Mouse (Mus musculus) layer of hippocampus, postnatal 25 days (tissue): ENCODE measurements around the gene Fance. TPM values are rescaled to one million over a fixed set of nuclear protein-coding genes. Genes with fewer than 3 reads are reported as not detected.

ENCODE experiments used
- DNase-seq, 2 experiments: peaks; one replicate each; pipeline ENCODE4 v3.0.0; 2022; ENCODE audit warnings: mixed read lengths in 2 of 2, low spot score in 1 of 2; ENCODE audit errors: extremely low spot score in 1 of 2
- total RNA-seq, 2 experiments: library from RNA; stranded (reverse); gene quantifications; 2 replicates each; pipeline ENCODE4 v1.2.3; 2021

Gene Fance
- 10 to 100 TPM; 22.6 to 27.1 TPM for total RNA-seq

DNA sequence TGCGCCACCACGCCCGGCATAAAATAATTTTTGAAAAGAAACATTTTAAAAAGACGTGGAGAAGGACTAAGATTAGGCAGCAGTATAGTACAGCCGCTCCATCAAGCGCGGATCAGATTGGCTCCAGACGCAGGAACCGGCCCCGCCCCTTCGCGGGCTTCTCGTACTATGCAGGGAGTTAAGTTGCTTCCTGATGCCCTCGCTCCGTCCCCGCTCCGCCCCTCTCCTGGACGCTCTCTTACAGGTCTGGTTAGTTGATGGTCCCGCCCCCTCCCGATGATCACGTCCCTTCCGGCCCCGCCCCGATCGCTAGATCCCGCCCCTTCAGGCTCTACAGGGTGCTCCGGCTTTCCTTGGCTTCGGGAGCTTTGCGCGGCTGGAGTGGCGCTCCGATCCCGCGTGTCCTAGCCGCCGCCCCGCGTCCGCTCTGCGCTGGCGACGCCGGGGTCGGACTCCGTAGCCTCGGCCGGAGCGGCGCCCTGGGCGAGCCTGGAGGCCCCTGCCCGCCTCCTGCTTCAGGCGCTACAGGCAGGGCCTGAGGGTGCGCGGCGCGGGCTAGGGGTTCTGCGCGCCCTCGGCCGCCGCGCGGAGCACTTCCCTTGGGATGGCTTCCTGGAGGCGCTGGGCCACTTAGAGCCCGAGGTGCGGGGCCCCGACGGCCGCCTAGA is at the start of gene Fance:
Gene Fance, plus strand, starts transcription at position 308 of the 668 bp plus-strand sequence.
- DNase-seq = peak; percentile 75 to 76

DNA sequence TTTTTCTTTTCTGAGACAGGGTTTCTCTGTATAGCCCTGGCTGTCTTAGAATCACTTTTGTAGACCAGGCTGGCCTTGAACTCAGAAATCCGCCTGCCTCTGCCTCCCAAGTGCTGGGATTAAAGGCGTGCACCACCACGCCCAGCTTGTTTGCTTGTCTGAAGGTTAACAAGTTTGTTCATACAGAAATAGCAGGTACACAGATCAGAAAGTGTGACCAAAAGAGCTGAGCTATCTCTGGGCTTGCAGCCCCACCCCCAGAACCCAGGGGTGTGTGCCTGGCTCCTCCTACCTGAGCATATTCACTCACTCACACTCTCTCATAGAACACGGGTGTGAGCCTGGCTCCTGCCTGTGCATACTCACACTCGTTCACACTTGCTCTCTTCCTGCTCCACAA is 46.1 kb upstream of the Fance start:
- DNase-seq = no peak

DNA sequence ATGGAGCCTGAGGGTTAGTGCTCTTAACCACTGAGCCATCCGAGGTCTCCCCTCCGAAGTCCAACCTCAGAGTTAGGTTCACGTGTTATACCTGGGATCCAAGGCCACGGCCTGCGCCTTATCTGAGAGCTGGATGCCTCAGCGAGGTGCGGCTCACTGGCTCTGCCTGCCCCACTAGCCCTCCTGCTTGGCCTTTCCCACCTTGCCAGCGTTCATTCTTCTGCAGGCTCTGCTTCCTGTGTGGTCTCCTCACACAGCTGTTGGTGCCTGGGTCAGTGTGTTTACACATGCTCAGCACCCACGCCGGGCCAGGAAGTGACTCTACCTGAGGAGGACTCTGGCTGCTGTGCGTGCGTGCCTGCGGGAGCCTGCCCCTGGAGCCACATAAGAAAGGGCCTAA is 43.2 kb upstream of the Fance start:
- no peak for DNase-seq

DNA sequence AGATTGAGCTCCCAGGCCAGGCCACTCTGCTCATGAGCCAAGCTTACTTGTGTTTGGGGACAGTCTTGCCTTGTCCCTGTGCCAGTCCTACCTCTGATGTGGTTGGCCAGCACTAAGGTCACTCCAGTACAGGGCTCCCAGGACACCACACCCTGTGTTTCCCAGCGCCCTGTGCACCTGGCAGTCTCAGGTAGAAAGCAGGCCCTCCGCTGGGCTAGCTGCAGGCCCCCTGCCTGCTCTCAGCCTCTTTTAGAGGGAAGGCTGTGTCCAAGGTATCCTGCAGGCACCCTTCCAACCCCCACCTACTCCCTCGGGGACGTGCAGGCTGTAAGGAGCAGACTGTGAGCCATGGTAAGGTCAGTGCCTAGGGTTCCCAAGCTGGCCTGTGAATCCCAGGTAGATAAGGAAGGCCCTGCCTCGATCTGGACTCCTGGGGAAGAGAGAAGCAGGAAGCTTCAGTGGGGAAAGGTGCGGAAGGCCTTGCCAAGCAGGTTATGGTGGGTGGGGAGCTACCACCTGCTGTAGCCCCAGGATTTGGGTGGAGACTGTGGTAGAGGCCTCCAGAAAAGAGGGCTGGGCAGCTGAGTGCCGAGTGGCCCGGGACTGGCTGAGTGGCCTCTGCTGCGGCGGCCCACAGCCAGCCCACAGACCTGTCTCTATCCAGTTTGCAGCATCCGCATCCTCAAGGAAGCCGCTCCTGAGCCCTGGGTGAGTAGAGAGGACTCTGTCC is 41.6 kb upstream of the Fance start:
- DNase-seq = no peak

DNA sequence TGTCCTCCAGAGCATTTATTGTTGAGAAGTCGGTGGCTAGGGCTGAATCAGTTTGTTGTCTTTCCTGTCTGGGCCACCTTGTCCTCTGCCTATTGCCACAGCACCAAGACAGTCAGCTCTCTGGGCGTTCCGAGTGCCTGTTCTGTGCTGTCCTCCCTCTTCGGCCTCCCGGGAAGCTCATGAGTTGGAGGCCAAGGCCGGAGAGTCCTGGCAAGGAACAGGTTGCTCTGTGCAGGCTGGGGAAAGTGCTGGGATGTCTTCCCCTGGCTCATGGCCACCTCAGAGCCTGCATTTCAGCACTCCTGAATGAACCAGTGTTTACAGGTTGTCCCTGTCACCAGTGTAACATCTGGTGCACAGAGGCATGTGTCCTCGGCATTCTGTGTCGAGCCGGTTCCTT is 41.0 kb upstream of the Fance start:
- no peak for DNase-seq

DNA sequence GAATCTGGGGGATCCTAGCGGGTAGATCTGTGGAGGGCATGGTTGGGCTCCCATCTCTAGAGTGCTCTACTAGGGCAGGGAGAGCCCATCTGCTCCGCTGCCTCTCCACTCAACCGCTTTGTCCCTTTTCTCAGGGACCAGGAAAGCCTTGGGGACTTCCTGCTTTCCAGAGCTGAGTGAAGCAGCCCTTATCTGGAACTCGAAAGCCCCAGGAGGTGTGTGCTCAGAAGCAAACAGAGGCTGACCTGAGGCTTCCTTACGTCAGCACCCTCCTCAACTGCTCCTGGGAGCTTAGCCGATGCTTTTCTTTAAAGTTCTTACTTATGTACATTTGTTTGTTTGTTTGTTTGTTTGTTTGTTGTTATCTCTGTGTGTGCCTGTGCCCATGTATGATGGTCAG is 40.5 kb upstream of the Fance start:
- DNase-seq = no peak

DNA sequence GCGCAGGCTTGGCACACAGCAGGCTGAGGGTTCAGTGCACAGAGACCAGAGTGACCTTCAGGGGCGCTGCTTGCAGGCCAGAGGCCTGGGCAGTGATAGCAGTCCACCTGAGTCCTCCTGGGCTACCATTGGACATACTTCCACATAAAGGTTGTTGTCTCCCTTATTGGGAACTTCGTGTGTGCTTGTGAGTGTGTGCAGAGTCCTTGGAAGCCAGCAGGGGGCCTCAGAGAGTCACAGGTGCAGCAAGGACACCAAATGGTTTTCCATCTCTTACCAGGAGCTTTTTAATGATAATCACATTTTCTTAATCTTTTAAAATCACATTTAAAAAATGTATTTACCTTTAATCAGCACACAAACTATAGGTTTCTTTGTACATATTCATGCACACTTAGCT is 38.6 kb upstream of the Fance start:
- DNase-seq = no peak

DNA sequence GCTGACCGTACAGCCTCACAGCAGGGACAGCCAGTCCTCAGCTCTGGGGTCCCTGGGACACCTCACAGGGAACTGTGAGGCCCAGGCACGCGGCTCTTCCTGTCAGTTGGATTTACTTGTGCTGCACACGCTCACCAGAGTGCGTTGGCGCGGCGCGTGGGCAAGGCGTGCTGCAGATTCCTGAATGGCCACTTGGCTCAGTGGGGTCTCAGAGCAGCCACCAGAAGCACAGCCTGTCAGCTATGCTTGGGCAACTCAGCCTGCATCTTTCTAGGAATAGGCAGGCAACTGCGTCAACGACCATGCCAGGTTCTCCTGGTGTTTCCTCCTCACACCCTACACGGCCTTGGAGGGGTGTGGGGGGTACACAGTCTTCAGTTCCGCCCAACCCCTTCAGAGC is 36.1 kb upstream of the Fance start:
- no peak for DNase-seq

DNA sequence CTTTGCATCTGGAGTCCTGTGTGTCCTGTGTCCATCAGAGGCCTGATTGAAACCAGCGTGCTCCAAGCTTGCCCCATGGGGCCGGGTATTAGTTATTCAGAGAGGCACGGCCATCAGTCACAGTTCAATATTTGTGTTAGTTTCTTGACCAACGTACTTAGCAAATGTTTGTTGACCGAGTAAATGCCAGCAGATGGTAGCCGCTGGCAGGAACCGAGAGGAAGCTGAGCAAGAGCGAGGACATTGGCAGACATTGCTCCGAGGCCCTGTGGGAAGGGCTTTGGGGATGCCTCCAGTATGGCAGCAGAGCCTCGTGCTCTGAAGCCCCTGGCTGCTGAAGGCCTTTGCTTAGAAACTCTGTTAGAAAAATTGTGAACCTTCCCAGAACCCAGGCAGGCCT is 35.6 kb upstream of the Fance start:
- no peak for DNase-seq

DNA sequence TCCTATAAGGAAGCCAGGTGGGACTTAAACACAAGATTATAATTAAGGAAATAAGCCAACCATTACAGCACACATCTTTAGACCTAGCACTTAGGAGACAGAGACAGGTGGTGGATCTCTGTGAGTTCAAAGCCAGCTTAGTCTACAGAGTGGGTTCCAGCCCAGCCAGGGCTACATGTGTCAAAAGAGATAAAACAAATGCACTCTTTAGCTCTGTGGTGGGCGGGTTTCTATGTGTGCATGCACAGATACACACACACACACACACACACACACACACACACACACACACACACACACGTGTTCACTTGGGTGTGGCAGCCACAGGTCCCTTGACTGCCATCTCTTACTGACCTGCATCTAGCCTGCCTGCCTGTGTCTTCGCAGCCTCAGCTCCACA is 35.2 kb upstream of the Fance start:
- no peak for DNase-seq

DNA sequence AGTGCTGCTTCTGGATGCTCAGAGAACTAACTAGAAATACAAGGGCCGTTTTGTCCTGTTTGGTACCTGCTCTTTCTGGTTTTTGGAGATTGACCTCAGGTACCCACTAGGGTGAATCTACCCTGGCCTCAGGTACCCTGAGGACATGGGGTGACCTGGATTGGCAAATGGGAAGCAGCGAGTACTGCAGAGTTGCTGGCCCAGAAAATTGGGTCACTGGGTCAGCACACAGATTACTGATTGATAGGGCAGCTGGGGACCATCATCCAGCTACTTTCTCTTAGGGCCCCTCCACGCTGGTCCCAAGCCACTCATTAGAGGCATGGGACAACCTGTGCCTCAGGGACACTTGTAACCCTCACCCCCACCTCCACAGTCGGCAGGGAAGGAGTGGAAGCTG is 34.1 kb upstream of the Fance start:
- no peak for DNase-seq

DNA sequence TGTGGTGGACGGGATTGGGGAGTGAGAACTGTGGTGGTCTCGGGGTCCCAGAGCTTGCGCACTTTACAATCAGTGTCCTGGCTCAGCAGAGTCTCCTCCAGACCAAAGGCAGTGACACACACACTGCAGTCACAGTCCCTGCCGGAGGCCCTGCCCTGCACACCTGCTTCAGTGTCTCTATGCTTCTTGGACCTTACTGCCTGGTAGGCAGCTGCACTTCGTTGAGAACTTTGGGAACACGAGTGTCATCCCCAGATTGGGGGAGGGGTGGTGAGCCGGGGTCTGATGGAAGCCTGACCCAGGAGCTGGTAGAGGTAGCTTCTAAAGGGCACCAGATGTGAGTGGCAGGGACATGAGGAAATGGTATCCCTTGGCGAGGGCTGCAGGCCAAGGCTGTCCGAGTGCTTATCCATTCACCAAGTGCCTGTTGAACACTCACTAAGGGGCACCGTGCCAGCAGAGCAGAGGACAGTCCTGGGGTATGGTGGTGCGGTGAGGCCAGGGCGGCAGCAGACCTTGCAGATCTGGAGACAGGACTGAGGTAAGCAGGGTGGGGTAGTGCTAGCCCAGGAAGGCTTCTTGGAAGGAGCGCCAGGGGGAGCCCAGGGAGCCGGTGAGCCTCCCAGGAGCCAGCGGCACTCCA is 33.4 kb upstream of the Fance start:
- DNase-seq = no peak

DNA sequence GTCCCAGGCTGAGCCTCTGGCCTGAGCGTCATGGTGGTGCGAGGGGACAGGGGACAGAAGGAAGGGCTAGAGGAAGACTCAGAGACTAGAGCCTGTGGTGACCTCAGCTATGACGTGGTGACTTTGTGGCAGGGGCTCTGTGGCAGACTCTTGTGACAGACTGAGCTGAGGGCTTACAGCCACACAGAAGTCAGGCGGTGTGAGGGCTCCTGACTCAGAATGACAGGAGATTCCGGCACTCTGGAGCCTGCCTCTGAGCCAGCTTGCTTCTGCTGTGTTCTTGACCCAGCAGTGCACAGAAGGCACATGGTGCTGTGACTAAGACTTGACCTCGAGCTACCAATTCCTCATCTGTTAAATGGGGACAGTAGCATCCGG is 32.9 kb upstream of the Fance start:
- DNase-seq = no peak

DNA sequence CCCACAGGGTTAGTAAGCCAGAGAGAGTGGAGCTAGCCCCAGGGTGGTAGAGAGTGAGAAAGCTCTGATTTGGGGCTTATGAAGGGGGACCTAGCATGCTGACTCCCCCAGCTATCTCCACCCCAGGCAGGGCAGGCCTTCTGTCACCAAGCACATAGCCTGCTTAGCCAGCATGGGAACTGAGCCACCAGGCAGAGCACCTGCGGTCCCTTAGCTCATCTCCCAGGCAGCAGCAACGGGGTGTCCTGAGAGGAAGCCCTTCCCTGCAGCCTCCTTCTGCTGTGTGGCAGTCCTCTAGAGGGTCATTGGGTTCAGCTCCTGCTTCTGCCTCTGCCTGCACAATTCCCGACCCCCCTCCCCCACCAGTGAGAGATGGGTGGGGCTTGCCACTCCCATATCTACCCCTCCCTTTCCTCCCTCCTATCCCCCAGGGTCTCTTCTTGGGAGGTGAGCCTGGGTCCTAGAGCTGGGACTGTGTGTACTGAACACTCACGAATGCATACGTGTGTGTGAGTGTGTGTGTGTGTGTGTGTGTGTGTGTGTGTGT is 32.4 kb upstream of the Fance start:
- no peak for DNase-seq

DNA sequence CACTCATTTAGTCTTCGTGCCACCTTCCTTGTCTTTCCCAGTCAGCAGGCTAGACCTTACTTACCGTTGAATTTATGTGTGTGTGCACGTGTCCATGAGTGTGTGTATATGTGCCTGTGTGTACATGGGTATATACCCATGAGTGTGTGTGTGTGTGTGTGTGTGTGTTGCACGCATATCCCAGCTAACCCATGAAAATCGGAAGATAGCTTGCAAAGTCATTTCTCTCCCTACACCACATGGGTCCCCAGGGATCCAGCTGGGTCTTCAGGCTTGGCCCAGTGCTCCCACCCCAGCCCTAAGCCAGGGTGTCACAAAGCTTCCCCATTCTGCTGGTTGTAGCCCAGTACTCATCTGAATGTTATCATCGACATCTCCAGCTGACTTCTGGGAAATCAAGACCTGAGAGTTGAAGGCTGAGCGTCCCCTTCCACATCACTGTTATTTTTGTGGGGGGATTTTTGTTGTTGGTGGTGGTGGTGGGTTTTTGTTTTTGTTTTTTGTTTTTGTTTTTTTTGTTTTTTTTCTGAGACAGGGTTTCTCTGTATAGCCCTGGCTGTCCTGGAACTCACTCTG is 31.4 kb upstream of the Fance start:
- DNase-seq = no peak

DNA sequence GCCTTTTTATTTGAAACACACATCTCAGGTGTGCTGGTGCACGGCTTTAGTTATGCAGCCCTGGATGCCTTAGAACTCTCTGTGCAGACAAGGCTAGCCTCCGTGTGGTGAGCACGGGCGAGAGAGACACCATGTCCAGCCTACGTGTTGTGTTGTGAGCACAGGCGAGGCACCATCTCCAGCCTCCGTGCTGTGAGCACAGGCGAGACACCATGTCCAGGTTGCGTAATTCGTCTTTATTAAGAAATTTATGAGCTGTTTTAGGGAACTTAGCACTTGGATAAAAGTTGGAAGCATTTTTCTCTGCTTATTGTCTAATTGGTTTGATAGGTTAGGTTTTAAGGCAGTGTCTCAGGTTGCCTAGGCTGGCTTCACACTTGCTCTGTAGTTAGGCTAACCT is 30.1 kb upstream of the Fance start:
- no peak for DNase-seq

DNA sequence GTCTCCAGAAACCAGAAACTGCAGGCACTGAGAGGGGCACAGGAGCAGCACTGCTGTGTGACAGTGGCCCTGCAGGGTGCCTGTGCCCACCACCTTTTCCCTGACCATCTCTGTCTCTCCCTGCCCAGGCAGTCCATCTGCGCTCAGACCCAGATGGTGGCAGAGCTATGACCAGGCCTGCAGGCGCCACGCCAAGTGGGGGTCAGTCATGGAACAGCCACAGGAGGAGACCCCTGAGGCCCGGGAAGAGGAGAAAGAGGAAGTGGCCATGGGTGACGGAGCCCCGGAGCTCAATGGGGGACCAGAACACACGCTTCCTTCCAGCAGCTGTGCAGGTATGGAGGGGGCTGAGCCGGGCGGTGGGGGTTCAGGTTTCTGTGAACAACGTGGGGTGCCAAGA is 27.2 kb upstream of the Fance start:
- DNase-seq = no peak

DNA sequence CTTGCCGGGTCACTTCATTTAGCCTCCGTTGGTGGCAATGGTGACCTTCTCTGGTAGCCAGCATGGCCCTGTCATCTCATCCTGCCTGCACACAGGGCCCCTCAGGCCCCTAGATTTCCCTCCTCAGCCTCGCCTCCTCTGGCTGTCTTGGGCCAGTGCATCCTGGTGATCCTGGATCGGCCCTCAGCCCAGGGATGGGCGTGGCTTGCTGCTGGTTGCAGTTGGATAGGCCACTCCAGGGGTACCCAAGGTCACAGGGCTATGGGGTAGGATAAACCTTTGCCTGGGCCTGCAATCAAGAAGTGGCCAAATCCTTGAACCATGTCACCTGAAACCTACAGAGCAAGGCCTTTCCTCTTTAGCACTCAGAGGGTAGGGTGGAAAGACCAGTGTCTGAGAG is 26.4 kb upstream of the Fance start:
- no peak for DNase-seq

DNA sequence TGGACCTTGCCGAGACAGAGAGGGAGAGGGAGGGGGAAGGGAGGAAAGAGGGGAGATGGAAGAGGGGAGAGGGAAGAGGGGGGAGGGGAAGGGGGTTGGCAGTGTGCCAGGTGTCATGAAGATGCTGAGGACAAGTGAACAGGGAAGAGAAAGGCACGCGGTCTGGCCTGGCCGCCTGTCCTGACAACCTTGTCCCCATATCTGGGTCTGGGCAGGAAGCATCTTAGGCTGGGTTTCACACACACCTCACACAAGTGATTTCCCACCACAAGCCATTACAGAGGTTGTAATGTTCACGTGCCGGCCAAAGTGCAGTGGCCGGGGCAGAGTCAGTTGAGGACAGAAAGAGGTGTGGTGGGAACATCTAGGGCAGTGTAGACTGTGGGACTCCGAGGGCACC is 25.7 kb upstream of the Fance start:
- no peak for DNase-seq

DNA sequence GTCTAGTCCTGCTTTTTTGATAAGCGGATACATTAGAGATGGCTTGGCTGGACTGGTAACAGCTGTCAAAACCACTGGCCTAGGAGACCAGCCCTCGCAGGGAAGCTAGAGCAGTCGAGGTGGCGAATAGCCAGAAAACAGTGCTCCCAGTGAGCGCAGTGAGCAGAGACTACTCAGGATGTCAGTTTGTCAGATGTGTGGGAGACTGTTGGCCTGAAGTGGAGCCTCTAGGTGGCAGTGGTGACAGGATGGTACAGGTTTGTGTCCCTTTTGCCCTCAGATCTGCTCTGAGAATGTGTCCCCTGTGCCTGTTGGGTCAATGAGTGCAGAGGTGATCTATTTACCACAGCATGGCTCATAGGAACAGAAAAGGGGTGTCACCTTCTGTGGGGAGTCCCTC is 25.3 kb upstream of the Fance start:
- DNase-seq = no peak

DNA sequence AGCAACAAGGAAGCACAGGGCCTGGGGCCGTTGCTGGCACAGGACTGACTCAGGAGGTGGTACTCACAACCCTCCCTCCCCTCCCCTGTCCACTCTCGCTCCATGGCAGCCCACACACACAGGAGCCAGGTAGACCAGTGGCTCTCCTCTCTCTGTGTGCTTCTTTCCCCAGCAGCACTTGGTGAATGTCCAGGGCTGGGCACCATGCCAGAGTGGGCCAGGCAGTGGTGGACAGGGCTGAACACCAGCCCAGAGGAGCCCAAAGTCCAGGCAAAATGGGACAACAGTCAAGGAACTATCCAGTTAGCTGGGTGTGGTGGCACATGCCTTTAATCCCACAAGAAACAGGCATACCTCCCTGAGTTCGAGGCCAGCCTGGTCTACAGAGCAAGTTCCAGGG is 23.1 kb upstream of the Fance start:
- peak; percentile 25 to 67 for DNase-seq
